Mouse (Mus musculus) stomach, embryonic 16.5 days (tissue): Measurements from ENCODE around the gene Acsf3. TPM values are rescaled to one million over a fixed set of nuclear protein-coding genes. Genes with fewer than 3 reads are reported as not detected.
A peak's percentile ranks its signal among the peaks of the same experiment; 100 is the strongest.

Experiments
- ATAC-seq: fragments of 200-750 bp; cut with Nextera tagmentation; 2 replicates; pipeline ENCODE4 v1.8.0; 2017; ENCODE audit warnings: moderate number of reproducible peaks, moderate TSS enrichment; ENCODE audit not compliant: insufficient read depth, low FRiP score
- H3K27ac ChIP-seq: fragments of 300-500 bp; sonication (generic); 2 replicates; pipeline ENCODE4 v1.5.1; 2014; ENCODE audit warnings: low read length
- H3K27me3 ChIP-seq: fragments of 300-500 bp; sonication (generic); 2 replicates; pipeline ENCODE4 v1.6.1; 2014; ENCODE audit warnings: low read length, control low read depth, mixed read lengths; ENCODE audit not compliant: control insufficient read depth, insufficient read depth
- H3K36me3 ChIP-seq: fragments of 300-500 bp; sonication (generic); 2 replicates; pipeline ENCODE4 v1.6.1; 2014; ENCODE audit warnings: low read length; ENCODE audit not compliant: control insufficient read depth, insufficient read depth
- H3K4me1 ChIP-seq: fragments of 300-500 bp; sonication (generic); 2 replicates; pipeline ENCODE4 v1.6.1; 2014; ENCODE audit warnings: low read length, control low read depth, mixed read lengths; ENCODE audit not compliant: control insufficient read depth, insufficient read depth
- H3K4me2 ChIP-seq: fragments of 300-500 bp; sonication (generic); 2 replicates; pipeline ENCODE4 v1.6.1; 2014; ENCODE audit warnings: low read depth, low read length, mixed read lengths
- H3K4me3 ChIP-seq: fragments of 300-500 bp; sonication (generic); replicated peaks from 2 replicates; pipeline ENCODE4 v1.5.1; 2014; ENCODE audit warnings: mild to moderate bottlenecking, low read length
- H3K9ac ChIP-seq: fragments of 300-500 bp; sonication (generic); 2 replicates; pipeline ENCODE4 v1.6.1; 2014; ENCODE audit warnings: low read length
- H3K9me3 ChIP-seq: fragments of 300-500 bp; sonication (generic); replicated peaks from 2 replicates; pipeline ENCODE4 v1.6.1; 2016; ENCODE audit warnings: low read length, control low read depth; ENCODE audit not compliant: control insufficient read depth
- WGBS: fragments of 180-500 bp; shearing (Covaris S2); extraction: QIAGEN DNeasy Blood & Tissue Kit; methylation state at CpG from one replicate; pipeline ENCODE4 v1.1.7; 2014; 5-methylcytosine and 5-hydroxymethylcytosine counted together
- polyA plus RNA-seq: library from polyadenylated mRNA; unstranded; fragments of >200 nt; fragmentation: Nextera tagmentation; extraction: Ambion mirVana; gene quantifications from 2 replicates; pipeline ENCODE4 v1.2.1, GENCODE M21; 2015

Gene Acsf3
- 20.1 and 20.9 TPM in 2 replicates for polyA plus RNA-seq

DNA sequence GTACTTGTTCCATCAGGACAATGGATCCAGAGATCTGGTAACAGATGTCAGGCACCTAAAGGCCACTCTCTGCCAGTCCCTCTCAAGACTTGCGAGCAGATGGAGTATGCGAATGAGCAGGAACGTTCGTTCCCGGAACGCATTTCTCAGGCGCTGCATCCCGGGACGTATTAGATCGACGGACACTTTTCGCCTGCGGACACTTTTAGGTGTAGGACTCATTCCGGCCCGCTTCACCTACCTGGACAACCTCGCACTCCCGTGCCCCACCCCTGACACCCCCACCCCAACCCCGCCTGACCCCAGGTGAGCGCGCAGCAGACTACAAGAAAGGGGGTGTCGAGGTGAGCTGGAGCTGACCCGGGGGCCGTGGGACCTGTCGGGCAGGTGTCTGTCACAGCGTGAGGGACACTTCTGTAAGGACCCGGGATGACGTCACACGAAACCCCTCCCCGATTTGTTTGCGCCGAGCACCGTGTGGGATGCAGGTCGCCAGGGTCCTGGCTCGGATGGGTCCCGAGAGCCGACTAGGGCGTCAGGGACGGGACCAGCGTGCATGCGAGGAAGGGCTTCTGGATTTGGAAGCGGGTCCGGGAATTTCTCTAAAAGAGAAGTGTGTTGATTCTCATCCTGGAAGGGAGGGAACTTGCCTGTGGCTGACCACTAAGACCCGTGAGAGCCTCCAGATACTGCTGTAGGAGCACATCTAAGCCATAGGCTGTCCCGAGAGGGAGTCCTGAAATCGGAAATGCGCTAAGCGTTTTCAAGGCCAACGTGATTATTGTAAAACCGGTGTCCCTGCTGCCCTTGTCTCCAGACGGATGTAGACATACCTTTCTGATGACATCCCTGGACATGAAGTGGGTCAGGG lies at the start of gene Acsf3:
Gene Acsf3 (plus strand): TSS at position 202 of the 871 bp plus-strand sequence.
- Histone ChIP-seq H3K4me2 (peak within 1 kb of the TSS; percentile 71), H3K27me3 (0 out of 2 replicates have a peak, but pooled peaks cover 4% of the 10 kb centered on the region), H3K27ac (0 out of 2 replicates have a peak within 1 kb of the TSS, but pooled peaks have one; percentile 19), H3K4me3 (peak within 1 kb of the TSS; percentile 81), H3K9me3 (no peaks in the 10 kb centered on the region), H3K9ac (peak within 1 kb of the TSS; percentile 91), H3K4me1 (0 out of 2 replicates have a peak, but pooled peaks cover 3% of the 10 kb centered on the region), H3K36me3 (no peaks in the 10 kb centered on the region)
- ATAC-seq = peak; percentile 73
- WGBS = under 1% methylated on average over 50 of the region's 50 CpGs

DNA sequence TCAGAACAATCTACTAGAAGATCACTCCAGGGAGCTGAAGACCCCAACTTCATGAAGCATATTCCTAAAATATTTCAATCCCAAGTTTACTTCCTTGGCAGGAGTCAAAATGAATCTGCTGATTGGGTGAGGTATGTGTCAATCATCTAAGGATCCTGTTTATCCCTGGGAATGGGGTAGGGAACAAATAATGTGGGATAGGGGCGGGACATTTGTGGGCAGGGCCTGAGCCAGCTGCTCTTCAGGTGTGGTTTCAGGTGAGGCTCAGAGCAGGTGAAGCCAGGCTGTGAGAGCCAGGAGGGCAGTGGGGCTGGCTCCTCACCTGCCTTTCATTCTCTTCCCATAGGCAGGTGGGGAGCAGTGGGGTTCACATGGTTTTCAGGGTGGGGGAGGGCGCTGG lies 48.5 kb upstream of the Acsf3 start:
- 47% methylated on average over 2 of the region's 2 CpGs for WGBS
- no peaks in the 10 kb centered on the region for H3K27me3 ChIP-seq
- no peak overlapping the region for H3K27ac ChIP-seq
- no peaks in the 10 kb centered on the region for H3K36me3 ChIP-seq
- H3K4me1 ChIP-seq = no peaks in the 10 kb centered on the region
- H3K9ac ChIP-seq = no peak overlapping the region
- no peak overlapping the region for H3K4me2 ChIP-seq
- H3K9me3 ChIP-seq = no peaks in the 10 kb centered on the region
- ATAC-seq = peak; percentile 57; the same call in 1 of the 2 replicates
- H3K4me3 ChIP-seq = no peak overlapping the region

DNA sequence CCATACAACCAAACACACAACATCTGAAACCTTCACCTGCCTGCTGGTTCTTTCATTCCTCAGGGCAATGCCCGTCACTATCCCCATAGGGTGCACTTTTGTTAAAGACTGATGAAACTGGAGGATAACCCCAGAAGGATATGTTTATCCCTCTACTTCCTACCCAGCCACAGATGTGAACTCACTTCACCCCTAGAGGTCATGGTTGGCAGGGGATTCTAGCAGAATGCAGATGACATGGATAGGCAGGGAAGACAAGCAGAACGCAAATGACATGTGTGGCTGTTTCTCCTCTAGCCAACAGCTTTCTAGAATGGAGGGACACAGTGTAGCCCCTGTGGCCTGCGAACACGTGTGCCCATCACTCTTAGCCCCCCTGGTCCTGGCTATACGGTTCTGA lies 47.9 kb upstream of the Acsf3 start:
- no peaks in the 10 kb centered on the region for H3K27me3 ChIP-seq
- no peaks in the 10 kb centered on the region for H3K9me3 ChIP-seq
- no peak overlapping the region for H3K4me3 ChIP-seq
- ATAC-seq = no peak
- H3K4me1 ChIP-seq = no peaks in the 10 kb centered on the region
- H3K9ac ChIP-seq = no peak overlapping the region
- 54% methylated on average over 5 of the region's 5 CpGs for WGBS
- no peaks in the 10 kb centered on the region for H3K36me3 ChIP-seq
- no peak overlapping the region for H3K4me2 ChIP-seq
- no peak overlapping the region for H3K27ac ChIP-seq

DNA sequence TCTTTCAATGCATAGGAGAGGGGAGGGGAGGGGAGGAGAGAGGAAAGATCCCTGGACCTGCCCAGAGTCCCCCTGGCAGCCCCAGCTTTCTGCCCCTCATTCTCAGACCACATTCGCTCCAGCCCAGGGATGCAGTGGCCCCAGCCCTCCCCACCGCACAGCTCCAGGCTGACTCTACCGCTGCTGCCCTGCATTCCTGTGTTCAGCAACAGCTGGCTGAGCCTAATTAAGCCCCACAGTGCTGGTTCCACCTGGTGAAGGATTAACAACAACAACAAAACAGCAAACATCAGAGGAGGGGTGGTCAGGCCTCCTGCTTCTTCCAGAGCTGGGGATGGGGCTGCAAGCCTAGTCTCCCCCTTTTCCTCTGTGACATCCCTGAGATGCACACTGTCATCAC lies 46.7 kb upstream of the Acsf3 start:
- 34% methylated on average over 3 of the region's 3 CpGs for WGBS

DNA sequence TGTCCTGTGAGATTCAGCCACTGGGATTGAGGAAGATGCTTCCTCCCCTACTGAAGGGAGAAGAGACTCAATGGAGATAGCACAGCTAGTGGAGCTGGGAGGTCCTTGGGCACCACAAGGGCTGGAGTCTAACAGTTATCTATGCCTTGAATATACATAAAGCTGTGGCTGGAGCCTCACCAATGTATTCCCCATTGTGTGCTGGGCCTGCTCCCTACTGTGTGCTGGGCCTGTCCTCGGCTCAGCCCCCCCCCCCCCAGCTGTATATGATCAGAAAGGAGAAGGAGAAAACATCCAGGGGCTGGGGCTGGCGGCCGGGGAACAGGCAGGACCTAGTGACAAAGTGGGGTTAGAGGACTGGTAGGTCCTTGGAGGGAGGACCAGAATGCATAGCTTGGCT lies 40.2 kb upstream of the Acsf3 start:
- WGBS = 63% methylated on average over 3 of the region's 3 CpGs
- ATAC-seq = no peak
- no peak overlapping the region for H3K27ac ChIP-seq

More for the DNA sequence above, 46.7 kb upstream of the Acsf3 start:
- Histone ChIP-seq H3K4me1 (no peaks in the 10 kb centered on the region), H3K36me3 (no peaks in the 10 kb centered on the region), H3K4me2 (no peak overlapping the region), H3K4me3 (no peak overlapping the region), H3K27ac (no peak overlapping the region), H3K9me3 (no peaks in the 10 kb centered on the region), H3K27me3 (no peaks in the 10 kb centered on the region), H3K9ac (no peak overlapping the region)
- ATAC-seq = no peak

DNA sequence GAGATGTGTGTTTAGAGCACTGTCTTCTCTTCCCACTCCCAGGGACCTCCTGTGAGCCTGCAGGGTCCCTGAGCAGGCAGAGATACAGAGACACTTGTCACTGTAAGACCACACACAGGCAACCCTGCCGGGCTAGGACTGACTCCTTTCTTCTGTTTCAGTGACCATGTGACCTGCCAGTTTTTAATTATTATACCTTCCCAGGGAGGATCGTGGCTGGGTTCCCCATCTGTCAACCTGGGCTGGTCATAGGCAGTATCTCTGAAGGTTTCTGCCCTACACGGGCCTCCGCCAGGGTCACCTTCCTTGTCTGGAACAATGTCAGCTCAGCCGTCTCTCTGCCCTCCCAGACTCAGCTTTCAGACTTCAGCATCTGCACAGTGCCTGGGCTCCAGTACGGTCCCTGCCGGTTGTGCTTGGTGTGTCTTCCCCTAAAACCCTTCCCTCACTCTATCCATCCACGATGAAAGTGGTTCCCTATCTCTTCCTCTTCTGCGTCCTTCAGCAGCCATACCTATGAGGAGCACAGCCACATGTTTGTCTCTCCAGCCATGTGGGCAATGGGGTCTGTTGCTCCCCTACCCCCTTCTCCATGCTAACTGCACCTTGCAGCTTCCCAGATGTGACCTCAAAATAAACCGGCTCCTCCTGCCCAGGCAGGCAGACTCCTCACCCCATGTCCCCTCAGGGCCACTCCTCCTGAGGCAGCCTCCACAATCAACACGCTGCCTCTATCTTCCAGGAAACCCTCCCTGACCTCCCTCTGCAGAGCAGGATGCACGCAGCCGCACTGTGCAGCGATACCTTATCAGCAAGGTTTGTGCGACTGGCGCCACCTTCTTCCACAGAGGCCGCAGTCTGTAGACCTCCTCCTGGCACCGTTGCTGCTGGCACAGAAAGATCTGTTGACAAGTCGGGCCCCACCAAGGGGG lies 39.5 kb upstream of the Acsf3 start:
- Histone ChIP-seq H3K27me3 (peaks cover 1% of the 10 kb centered on the region; the same call in 1 of the 2 replicates), H3K4me3 (no peak overlapping the region), H3K27ac (no peak overlapping the region), H3K9ac (no peak overlapping the region), H3K4me2 (no peak overlapping the region), H3K36me3 (no peaks in the 10 kb centered on the region), H3K9me3 (no peaks in the 10 kb centered on the region), H3K4me1 (no peaks in the 10 kb centered on the region; the same call in 1 of the 2 replicates)
- peak; percentile 82 for ATAC-seq
- WGBS = 43% methylated on average over 19 of the region's 19 CpGs

More for the DNA sequence above, 40.2 kb upstream of the Acsf3 start:
- Histone ChIP-seq H3K9ac (no peak overlapping the region), H3K4me1 (no peaks in the 10 kb centered on the region; the same call in 1 of the 2 replicates), H3K9me3 (no peaks in the 10 kb centered on the region), H3K27me3 (no peaks in the 10 kb centered on the region), H3K36me3 (no peaks in the 10 kb centered on the region), H3K4me2 (no peak overlapping the region), H3K4me3 (no peak overlapping the region)

DNA sequence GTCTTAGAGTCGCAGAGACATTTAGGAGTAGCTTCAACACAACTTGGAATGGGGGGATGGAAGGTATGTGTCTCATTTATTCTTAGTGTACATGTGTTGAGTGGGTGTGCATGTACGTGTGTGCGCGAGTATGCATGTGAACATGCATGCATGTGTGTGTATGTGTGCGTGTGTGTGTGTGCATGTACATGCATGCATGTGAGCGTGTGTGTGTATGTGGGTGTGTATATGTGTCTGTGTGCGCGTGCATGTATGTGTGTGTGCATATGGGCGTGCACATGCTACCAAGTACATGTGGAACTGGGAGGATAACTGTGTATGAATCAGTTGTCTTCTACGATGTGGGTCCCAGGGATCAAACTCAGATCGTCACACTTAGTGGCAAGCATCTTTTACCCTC lies 38.7 kb upstream of the Acsf3 start:
- Histone ChIP-seq H3K9me3 (no peaks in the 10 kb centered on the region), H3K36me3 (no peaks in the 10 kb centered on the region), H3K9ac (no peak overlapping the region), H3K4me2 (no peak overlapping the region), H3K4me1 (no peaks in the 10 kb centered on the region; the same call in 1 of the 2 replicates), H3K27me3 (peaks cover 5% of the 10 kb centered on the region), H3K27ac (no peak overlapping the region), H3K4me3 (no peak overlapping the region)
- no peak for ATAC-seq
- WGBS = 90% methylated on average over 11 of the region's 11 CpGs

DNA sequence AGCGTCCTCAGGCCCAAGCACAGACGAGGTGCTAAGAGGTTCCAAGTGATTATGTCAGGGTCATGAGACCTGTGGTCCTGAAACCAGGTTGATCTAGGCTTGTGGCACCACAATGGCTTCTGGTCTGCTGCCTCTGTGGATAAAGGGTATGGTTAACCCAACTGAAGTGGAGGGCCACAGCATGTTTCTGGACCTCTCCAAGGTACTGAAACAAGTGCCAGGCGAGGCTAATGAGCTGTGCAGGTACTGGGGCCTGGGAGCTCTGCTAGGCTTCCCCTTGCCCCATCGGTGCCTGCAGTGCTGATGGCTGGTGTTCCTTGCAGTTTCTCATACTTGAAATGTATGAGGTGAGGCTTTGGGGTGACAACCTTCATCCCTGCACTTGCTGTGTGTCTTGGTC lies 38.2 kb upstream of the Acsf3 start:
- Histone ChIP-seq H3K36me3 (no peaks in the 10 kb centered on the region), H3K4me2 (no peak overlapping the region), H3K27ac (no peak overlapping the region), H3K9ac (no peak overlapping the region), H3K27me3 (peaks cover 5% of the 10 kb centered on the region), H3K9me3 (no peaks in the 10 kb centered on the region), H3K4me3 (no peak overlapping the region), H3K4me1 (no peaks in the 10 kb centered on the region; the same call in 1 of the 2 replicates)
- no peak for ATAC-seq
- whole genome bisulfite sequencing = 44% methylated on average over 4 of the region's 4 CpGs
